Mouse (Mus musculus): Measurements from ENCODE around the gene Agrn.

DNA sequence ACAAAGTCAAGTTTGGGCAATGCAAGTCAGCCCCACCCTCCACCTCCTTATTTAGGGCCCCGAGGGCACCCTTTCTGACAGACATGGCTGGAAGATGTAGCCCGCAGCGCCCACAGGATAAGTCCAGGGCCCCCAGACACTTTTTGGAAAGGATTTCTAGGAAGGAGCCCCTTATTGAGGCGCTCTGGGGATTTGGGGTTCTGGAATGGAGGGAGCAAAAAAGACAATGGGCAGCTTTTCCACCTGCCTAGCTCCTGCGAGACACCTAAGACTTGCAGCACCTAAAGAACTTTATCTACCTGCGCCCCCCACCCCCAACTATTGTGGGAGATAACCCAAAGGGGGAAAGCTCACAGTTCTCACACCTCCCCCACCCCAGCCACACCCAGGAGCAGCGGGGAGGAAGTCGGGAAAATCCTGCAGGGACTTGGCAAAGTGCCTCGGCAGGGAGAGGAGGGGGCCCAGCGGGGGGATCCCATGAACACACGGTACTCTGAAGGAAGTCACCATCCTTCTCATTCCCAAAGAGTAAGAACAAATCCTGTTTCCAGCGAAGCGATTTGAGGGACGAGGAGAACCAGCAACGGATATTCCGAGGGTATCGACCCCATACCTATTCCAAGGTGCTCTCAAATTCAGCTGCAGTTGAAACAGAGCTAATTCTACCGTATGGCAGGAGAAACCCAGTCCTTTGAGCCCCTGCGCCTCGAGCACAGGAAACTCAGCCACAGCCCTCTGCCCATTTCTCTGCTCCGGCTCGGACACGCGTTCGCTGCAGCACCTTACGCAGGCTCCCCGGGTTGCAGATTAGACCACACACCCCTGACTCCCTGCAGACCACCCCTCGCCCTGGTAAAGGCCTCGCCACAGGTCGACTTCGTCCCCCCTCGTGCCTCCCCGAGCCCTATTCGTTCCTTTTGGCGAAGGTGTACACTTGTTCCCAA lies 1.1 kb downstream of the Agrn start:
- TF ChIP-seq POLR2A (IDR thresholded peaks at IDR 0.05; ENCODE audit: low read depth, low read length), result no peak
- no peak for TF ChIP-seq CTCF (IDR thresholded peaks at IDR 0.05; ENCODE audit: extremely low read depth, insufficient read depth, insufficient read length, insufficient replicate concordance)
